Mouse (Mus musculus): Measurements from ENCODE around the gene Pdxdc1.
"Not testable (repeated sequence)": the region's sequence is repeated elsewhere in the genome, so short reads cannot be mapped to it uniquely, and the experiment has no call there.

Pdxdc1 gene

DNA sequence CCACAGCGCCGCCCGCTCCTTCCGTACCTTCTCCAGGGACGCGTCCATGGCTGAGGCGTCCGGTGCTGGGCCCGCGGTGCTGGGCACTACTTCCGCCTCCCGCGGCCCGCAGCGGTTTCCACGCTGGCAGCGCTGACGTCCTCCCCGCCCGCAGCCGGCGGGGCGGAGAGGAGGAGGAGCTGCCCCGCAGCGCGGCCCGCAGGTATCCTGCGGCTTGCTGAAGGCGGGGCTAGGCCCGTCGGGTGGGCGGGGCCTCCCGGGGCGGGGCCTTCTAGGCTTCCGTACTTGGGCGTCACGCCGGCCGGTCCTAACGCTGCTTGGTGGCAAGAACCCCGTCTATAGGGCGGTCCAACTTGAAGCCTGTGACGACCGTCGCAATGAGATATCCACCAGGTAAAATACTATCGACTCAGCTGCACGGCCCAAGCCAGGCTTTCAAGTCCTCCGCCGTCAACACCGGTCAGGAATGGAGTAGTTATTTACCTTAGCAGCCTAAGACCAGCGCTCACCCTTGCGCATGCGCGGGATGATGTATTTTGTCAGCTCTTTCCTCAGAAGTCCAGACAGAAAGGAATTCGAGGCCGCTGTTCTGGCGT is at the start of gene Pdxdc1, which contains the start of gene Mpv17l:
Gene Pdxdc1 (minus strand): TSS at position 244 of the 596 bp plus-strand sequence.
Gene Mpv17l (plus strand): TSS at position 274 of the 596 bp plus-strand sequence.
- peak; percentile 97 to 99 for DNase-seq (ENCODE audit: low spot score in 2 of 2)

- no peak for DNase-seq (ENCODE audit: low spot score in 2 of 2)
Observed at GRCm38 (mm10) chr16:13951245-13951644, 48.3 kb upstream of the Pdxdc1 start.

DNA sequence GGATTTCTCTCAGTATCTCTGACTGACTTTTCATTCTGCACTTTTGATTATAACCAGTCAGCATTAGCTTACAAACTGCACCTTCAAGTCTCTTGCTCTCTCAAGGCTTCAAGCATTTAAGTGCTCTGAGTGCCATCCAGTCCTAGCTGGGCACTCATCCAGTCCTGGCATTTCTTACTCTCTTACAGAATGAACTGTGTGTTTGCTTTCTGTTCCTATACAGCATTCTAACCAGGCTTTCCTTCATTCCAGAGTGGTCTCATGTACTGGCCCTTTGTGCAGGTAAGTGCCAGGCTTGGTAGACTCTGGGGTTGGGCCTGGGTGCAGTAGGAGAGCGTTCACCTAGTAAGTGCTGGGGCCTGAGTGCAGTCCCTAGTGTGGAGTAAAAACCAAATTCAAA is 43.4 kb upstream of the Pdxdc1 start:
- no peak for DNase-seq (ENCODE audit: low spot score in 2 of 2)

GRCm38 (mm10) chr16:13945153-13945552 is 42.2 kb upstream of the Pdxdc1 start:
- DNase-seq (ENCODE audit: low spot score in 2 of 2): no peak

DNA sequence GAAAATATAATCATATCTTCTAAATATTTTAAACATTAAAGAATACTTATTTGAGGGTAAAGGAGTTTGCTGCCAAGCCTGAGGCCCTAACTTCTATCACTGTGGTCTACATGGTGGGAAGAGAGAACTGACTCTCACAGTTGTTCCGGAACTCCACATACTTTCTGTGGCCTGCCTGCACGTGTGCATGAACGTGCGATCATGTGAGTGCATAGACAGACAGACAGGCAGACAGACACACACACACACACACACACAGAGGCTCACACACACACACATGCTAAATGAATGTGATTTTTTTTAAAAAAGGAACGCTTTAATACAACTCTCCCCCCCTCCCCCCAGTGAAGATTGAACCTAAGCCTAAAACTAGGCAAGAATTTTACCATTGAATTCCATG is 41.8 kb upstream of the Pdxdc1 start:
- DNase-seq (ENCODE audit: low spot score in 2 of 2): no peak

GRCm38 (mm10) chr16:13944178-13944577 is 41.2 kb upstream of the Pdxdc1 start:
- no peak for DNase-seq (ENCODE audit: low spot score in 2 of 2)

DNA sequence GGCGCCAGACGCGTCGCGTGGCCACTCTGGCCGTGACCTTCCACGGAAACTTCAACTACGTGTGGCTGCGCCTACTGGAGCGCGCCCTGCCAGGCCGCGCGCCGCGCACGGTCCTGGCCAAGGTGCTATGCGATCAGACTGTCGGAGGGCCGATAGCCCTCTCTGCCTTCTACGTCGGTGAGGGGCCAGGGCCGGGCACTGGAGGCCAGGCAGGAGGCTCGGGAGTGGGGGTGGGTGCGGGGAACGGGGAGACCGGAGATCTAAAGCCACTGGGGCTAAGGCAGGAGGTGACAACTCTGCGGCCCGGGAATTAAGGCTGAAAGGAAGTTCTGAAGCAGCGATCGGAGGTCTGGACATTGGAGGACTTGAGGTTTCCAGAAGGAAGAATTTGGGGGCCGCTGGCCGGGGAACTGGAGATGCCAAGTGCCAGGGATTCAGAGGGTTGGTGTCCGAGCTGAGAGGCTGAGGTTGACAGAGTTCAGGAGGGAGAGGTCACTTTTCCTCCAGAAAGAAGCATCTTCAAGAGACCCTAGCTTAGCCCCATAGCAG is 38.0 kb upstream of the Pdxdc1 start:
- DNase-seq (ENCODE audit: low spot score in 2 of 2): no peak

DNA sequence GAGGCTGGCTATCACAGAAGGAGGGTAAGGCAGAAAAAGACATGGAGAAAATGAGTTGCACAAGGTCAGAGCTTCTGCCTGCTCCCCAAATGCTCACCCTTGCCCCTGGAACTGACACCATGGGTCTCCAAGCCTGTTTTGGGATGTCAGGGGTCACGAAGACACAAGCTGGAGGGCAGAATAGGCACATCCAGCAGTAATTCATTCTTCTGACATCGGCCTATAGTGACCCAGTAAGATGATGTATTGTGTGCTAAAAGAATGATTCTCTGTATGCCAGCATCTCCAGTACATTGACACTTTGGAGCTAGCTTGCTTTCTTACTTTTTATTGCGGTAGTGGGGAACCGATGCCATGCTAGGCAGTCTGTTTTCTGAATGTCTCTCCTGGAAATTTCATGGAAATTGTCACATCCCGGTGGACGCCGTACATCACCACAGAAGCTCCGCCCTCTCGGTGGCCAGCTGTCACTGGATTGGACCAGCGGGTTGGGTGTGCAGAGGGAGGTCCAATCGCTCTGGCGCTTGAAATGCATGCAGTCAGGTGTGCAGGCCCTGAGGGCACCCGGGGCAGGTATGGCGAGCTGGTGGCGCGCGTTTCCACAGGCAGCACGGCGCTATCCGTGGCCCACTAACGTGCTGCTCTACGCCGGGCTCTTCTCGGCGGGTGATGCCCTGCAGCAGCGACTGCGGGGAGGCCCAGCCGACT is 37.4 kb upstream of the Pdxdc1 start:
- peak; percentile 8 to 13 for DNase-seq (ENCODE audit: low spot score in 2 of 2)

GRCm38 (mm10) chr16:13927456-13928075 is 24.6 kb upstream of the Pdxdc1 start:
- no peak for DNase-seq (ENCODE audit: low spot score in 2 of 2)

GRCm38 (mm10) chr16:13922966-13923365 is 20.0 kb upstream of the Pdxdc1 start:
- DNase-seq (ENCODE audit: low spot score in 2 of 2): not testable (repeated sequence)

DNA sequence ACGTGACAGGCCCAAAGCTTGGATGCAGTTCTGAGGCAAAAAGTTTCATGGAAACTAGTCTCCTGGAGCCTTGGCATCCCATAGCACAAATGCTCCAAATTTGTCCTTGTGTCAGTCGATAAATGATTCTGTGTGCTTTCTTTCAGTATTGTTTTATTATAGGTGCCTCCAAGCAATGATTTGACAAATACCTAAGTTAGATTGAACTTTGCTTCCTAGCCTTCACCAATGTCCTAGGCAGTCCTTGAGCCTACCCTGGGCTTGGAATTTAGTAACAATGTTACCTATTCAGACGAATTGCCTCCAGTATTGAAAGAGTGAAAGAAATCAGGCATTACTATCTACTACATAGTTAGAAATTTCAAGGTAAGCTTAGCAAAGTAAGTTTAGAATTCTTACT is 19.6 kb upstream of the Pdxdc1 start:
- DNase-seq (ENCODE audit: low spot score in 2 of 2): not testable (repeated sequence)

DNA sequence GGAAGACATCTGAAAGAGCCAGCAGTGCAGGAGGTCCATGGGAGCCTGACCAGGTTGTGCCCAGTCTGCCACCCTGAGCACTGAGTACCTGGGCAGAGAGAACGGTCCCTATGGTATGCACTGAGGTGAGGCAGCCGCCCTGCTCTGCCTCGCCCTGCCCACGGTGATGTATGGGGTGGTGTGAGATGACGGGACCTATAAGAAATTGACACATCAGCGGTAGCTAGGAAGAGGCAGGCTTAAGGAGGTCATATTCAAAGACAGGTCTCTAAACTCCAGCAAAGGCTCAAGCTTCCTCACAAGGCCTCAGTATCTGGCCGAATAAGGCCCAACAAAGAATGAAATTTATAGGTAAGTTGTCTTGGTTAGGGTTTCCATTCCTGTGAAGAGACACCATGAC is 18.9 kb upstream of the Pdxdc1 start:
- no peak for DNase-seq (ENCODE audit: low spot score in 2 of 2)

DNA sequence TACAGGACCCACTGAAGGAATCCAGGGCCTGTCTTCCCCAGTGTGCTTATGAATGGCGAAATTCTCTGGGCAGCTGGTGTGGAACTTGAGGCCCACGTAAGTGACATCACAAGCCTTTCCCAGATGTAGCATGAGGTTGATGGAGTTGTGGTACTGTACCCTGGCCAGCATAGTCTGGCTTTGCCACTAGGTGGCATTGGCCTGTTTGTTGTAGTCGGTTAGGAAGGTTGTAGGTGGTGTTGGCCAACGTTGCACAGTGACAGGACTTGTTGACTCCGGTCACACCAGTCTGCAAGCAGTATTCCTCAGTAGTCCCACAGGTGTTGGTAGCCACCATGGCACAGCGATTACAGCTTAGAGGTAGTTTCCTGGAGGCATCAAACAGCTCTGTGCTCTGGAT is 18.1 kb upstream of the Pdxdc1 start:
- no peak for DNase-seq (ENCODE audit: low spot score in 2 of 2)

- DNase-seq (ENCODE audit: low spot score in 2 of 2): no peak
Observed at GRCm38 (mm10) chr16:13920093-13920492, 17.2 kb upstream of the Pdxdc1 start.

- no peak for DNase-seq (ENCODE audit: low spot score in 2 of 2)
Observed at GRCm38 (mm10) chr16:13907297-13907696, 4.4 kb upstream of the Pdxdc1 start.

DNA sequence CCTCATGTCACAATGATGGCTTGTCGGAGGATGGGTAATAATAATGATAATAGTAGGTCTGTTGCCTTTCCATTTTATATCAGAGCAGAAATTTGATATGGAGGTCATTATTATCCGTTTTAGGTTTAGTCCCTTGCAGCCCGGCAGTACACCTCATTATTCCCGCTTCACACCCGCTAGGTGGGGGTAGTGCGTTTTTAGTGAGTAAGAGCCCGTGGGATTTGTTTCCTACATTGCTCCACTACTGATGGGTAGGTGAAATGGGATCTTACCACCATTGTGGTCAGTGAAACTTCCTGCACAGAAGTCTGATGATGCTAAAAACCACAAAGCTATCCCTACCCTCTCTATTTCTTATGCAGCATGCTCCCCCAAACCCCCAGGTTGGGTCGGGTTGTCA is 557 bp upstream of the Pdxdc1 start:
- DNase-seq (ENCODE audit: low spot score in 2 of 2): no peak

- DNase-seq (ENCODE audit: low spot score in 2 of 2): no peak
Observed at GRCm38 (mm10) chr16:13902397-13902831, 517 bp downstream of the Pdxdc1 start.

- DNase-seq (ENCODE audit: low spot score in 2 of 2): peak in 1 of 2 experiments; percentile 21
Observed at GRCm38 (mm10) chr16:13898981-13899380, 4.0 kb downstream of the Pdxdc1 start.

GRCm38 (mm10) chr16:13896357-13896756 is 6.6 kb downstream of the Pdxdc1 start:
- DNase-seq (ENCODE audit: low spot score in 2 of 2): no peak

GRCm38 (mm10) chr16:13895740-13896139 is 7.2 kb downstream of the Pdxdc1 start:
- DNase-seq (ENCODE audit: low spot score in 2 of 2): no peak

DNA sequence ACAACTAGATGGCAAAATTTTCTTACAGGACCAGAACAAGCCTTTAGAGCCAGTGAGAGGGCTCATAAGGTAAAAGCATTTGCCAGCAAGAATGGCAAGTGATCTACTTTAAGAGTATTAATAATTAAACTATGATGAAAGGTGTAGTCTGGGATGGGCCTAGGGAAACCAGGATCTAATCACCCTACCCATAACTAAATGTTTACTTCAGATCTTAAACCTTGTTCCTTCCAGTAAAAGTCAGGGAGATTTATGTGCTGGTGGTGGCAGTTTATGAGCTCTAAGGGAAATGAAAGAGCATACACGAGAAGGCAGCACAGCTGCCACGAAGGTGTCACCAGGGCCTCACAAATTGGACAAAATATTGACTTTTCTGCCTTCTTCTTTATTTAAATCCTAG is 8.8 kb downstream of the Pdxdc1 start:
- DNase-seq (ENCODE audit: low spot score in 2 of 2): no peak

GRCm38 (mm10) chr16:13892850-13893249 is 10.1 kb downstream of the Pdxdc1 start:
- DNase-seq (ENCODE audit: low spot score in 2 of 2): no peak

DNA sequence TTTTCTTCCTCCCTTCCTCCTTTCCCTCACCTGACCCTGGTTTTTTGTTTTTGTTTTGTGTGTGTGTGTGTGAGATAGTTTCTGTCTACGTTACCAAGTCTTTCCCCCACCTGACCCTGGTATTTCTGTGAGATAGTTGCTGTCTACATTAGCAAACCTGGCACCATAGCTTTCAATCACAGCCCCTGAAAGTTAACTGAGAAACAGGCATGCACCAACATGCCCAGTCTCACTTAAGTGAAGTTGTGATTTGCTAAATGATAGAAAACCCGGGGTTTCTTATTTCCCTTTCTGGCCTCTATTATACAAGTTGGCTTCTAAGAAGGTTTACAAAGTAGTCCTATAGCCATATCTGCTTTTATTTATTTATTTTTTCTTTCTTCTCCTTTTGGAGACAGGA is 12.5 kb downstream of the Pdxdc1 start:
- no peak for DNase-seq (ENCODE audit: low spot score in 2 of 2)

Measured in urinary bladder, postnatal 36 days (tissue).